Mouse (Mus musculus) heart, adult 18-20 months (tissue): ENCODE results near the gene Itsn1. TPM values are rescaled to one million over a fixed set of nuclear protein-coding genes. Genes with fewer than 3 reads are reported as not detected.

ENCODE experiments used
- DNase-seq, 2 experiments: peaks; one replicate each; pipeline ENCODE4 v3.0.0; 2021 to 2022; ENCODE audit warnings: mixed read lengths in 1 of 2
- total RNA-seq, 2 experiments: library from RNA; stranded (reverse); gene quantifications; 2 replicates each; pipeline ENCODE4 v1.2.3; 2021

Gene Itsn1
- total RNA-seq, 2 experiments from 2014 or later, result 50.2 to 53.6 TPM

DNA sequence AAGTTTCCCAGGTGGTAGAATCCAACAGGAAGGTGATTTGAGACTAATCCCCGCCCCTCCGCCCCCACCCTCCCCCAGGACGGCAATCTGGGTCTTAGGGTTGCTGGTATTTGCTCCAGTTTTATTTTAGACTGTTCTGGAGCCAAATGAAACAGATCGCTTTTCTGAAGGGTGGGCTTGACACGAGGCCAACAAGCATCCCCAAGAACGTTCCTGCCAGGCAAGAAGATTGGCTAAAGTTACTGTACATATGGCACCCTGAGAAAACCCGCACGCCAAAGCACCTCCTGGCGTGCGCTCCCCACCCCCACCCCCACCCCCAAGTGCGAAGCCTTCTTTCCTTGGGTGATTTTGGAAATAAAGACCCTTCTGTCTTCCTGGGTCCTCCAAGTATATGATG, 178.1 kb downstream of the Itsn1 start:
- DNase-seq, result no peak

DNA sequence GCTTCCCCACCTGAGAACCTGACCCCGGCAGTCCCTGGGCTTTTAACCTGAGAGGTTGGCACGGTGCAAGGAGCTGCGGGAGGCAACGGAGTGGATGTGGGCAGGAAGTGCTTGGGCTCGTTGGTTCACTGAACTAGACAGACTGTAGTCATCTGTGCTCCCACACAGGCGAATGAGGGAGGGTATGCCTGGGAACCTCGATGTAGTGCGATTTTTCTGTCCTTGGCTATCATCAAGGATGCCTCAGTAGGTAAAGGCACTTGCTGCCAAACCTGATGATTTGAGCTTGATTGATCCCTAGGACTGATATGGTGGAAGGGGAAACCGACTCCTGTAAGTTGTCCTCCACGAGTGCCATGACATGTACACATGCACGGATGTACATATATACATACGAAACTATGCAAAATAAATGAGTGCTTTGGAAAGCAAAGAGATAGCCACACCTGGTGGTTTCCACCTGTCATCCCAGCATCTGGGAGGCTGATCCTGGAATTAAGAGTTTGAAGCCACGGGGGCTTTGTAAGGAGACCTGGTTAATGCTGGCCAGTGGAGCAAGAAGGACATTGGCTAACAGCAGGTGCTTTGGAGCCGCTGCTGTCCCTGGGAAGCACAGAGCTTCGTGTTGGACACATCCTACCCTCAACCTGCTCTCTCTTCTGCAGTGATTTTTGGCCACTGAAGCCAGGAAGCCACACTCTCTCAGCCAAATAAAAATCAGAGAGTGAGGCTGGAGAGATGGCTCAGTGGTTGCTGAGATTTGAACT, 180.7 kb downstream of the Itsn1 start:
- DNase-seq, result no peak

- DNase-seq, result peak; percentile 86 to 90
Observed at GRCm38 (mm10) chr16:91917631-91918096, 188.6 kb downstream of the Itsn1 start.

DNA sequence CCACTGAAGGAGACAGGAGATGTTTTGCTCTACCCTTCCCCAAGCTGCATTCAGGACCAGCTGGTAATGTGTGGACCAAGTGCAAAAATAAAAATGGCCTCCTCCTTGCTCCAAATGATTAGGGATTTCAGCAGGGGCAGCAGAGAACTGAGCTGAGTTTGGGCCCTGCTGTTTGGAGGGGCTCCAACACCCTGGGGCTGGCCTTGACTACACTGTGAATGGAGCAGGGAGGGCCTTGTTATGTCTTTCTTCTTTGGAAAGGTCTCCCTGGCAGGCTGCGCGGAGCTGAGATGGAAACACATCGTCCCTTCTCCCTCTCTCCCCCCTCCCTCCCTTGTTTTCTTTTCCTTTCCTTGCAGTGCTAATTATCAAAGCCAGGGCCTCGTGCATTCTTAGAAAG, 189.4 kb downstream of the Itsn1 start:
- no peak for DNase-seq

- no peak for DNase-seq
Observed at GRCm38 (mm10) chr16:91919056-91919455, 190.0 kb downstream of the Itsn1 start.

- no peak for DNase-seq
Observed at GRCm38 (mm10) chr16:91921340-91921739, 192.3 kb downstream of the Itsn1 start.

- DNase-seq, result no peak
Observed at GRCm38 (mm10) chr16:91922939-91923338, 193.9 kb downstream of the Itsn1 start.

GRCm38 (mm10) chr16:91924426-91924825, 195.3 kb downstream of the Itsn1 start:
- DNase-seq, result no peak

- no peak for DNase-seq
Observed at GRCm38 (mm10) chr16:91927911-91928630, 199.0 kb downstream of the Itsn1 start.

- peak; percentile 93 to 96 for DNase-seq
Observed at GRCm38 (mm10) chr16:91931078-91932013, 202.3 kb downstream of the Itsn1 start.

- DNase-seq, result no peak
Observed at GRCm38 (mm10) chr16:91932082-91932690, 203.1 kb downstream of the Itsn1 start.

GRCm38 (mm10) chr16:91932843-91933518, 203.9 kb downstream of the Itsn1 start:
- DNase-seq, result no peak

- DNase-seq, result peak; percentile 37 to 46
Observed at GRCm38 (mm10) chr16:91935108-91935507, 206.0 kb downstream of the Itsn1 start.

DNA sequence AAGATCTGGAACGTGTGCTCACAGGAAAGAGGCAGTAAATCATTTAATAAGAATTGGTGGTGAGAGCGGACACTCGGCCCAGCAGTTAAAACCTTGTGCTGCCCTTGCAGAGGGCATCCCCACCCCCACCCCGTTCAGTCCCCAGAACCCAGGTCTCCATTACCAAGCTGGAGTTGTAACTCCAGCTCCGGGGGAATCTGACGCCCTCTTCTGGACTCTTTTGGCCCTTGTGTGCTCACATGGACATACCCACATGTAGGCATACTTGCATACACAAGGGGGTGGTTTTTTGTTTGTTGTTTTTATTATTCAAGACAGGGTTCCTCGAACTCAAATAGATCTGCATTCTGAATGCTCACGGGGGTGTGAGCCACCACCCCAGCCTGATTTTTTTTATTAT, 206.6 kb downstream of the Itsn1 start:
- DNase-seq, result no peak

DNA sequence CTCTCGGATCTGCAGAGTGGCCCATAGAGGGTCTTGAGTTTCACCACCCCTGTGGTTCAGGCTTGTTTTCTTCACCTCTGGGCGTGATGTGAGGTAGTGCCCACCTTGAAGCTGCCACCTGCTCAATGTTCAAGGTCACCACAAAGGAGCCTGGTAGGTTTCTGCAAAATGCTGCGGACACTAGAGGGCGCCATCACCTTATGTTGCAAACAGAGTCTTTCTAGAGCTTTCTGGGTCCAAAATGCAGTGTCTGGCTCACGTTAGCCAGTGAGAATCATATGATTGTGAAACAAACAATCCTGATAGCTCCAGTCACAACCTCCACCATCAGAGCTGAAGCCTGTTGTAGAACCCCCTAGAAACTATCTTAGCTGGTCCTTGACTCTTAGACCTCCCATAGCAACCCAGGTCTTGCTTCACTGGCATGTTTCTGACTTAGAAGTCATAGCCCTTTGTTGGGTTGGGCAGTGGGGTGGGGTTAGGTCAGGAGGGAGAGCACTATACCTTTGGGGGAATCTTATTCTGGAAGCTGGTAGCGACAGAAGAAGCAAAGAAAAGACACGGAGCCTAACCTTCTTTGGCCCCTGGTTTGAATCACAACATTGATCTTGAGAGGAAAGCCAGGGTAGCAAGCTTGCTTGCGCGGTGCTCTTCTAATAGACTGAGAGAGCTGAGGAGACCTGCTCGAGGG, 207.4 kb downstream of the Itsn1 start:
- peak; percentile 80 to 94 for DNase-seq

DNA sequence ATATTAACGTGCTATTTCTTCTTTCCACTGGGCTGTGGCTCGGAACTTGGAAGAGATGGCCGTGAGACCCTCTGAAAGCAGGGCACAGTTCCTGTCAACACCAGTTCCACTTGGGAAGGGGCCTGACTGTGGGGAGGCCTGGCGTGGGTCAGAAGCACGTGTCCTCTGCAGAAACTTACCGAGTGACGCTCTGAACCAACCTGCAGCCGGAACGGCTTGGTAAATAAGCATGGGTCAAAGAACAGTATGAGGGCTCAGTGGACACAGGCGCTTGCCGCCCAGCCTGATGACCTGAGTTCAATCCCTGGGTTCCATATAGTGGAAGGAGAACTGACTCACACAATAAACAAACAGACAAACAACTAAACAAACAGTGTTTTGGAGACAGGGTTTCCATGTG, 208.2 kb downstream of the Itsn1 start:
- no peak for DNase-seq

GRCm38 (mm10) chr16:91938141-91938540, 209.1 kb downstream of the Itsn1 start:
- DNase-seq, result no peak

DNA sequence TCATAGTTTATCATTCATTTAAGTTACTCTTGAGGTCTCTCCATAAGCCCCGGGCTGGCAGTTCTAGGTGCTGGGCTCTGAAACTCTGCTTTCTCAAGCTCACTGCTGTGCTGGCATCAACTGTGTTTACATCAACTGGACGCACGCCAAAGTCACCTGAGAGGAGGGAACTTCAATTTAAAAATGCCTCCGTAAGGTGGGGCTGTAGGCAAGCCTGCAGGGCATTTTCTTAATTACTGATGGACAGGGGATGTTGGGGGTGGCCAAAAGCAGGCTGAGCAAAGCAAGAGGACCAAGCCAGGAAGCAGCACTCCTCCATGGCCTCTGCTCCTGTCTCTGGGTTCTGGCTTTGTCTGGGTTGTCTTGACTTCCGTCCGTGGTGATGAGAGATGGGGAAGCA, 211.6 kb downstream of the Itsn1 start:
- no peak for DNase-seq

GRCm38 (mm10) chr16:91942201-91942600, 213.1 kb downstream of the Itsn1 start:
- DNase-seq, result no peak

- peak; percentile 39 to 42 for DNase-seq
Observed at GRCm38 (mm10) chr16:91946261-91946660, 217.2 kb downstream of the Itsn1 start.

DNA sequence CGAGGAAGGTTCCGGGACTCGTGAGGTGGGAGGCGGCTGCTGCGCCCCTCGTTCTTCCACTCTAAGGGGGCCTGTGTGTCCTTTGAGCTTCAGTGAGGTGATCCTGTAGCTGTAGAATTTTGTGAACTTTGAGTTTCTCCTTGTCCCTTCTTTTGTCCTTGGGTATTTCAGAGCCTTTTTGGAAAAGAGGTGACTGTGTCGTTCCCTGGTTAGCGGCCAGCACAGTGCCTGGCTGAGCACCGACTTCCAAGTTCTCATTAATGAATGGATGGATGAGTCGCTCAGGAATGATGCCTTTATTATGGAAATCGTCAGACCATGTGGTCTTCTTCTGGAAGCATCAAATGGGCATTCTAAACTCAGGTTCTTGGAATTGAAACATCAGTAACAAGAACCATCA, 218.0 kb downstream of the Itsn1 start:
- no peak for DNase-seq
